Mouse (Mus musculus) subcutaneous adipose tissue, adult 2 months (tissue): Measurements from ENCODE around the gene Tbx15. TPM values are rescaled to one million over a fixed set of nuclear protein-coding genes. Genes with fewer than 3 reads are reported as not detected.

Experiments
- polyA plus RNA-seq: library from polyadenylated mRNA; depleted of rRNA; stranded (reverse); fragments of >200 nt; gene quantifications from 2 replicates; pipeline ENCODE4 v1.2.3, GENCODE M21; 2012; ENCODE audit warnings: low replicate concordance; rRNA removed

Gene Tbx15
- 0.05 and 0.07 TPM in 2 replicates for polyA plus RNA-seq

GRCm38 (mm10) chr3:99240213-99240720 is at the start of gene Tbx15:
Gene Tbx15 (plus strand): TSS chr3:99240381.

Other genes with a start within 250 kb of the Tbx15 start
- 5.1 and 6.0 TPM in 2 replicates for gene Wars2, start 99.3 kb upstream of the Tbx15 start, polyA plus RNA-seq